Mouse (Mus musculus) brown adipose tissue, adult 24 weeks (tissue): ENCODE results near the gene Ice2. TPM values are rescaled to one million over a fixed set of nuclear protein-coding genes. Genes with fewer than 3 reads are reported as not detected.

Source experiments
- H3K27ac ChIP-seq: fragments of 200-500 bp; replicated peaks from 2 replicates; pipeline ENCODE4 v1.5.1; 2012; ENCODE audit warnings: low read depth, mild to moderate bottlenecking, low read length
- H3K4me1 ChIP-seq: fragments of 200-500 bp; 2 replicates; pipeline ENCODE4 v1.6.1; 2012; ENCODE audit warnings: low read length, mixed read lengths; ENCODE audit not compliant: control insufficient read depth, insufficient read depth, insufficient read length
- H3K4me3 ChIP-seq: fragments of 200-500 bp; 2 replicates; pipeline ENCODE4 v1.5.1; 2012; ENCODE audit warnings: low read depth, mild to moderate bottlenecking, low read length, moderate library complexity; ENCODE audit not compliant: insufficient read depth
- polyA plus RNA-seq: library from polyadenylated mRNA; stranded (reverse); fragments of >200 nt; gene quantifications from 2 replicates; pipeline ENCODE4 v1.2.4, GENCODE M21; 2012; ENCODE audit not compliant: missing spikeins, insufficient read depth, insufficient read length

The Ice2 gene
- polyA plus RNA-seq, result 4.2 and 5.0 TPM in 2 replicates

DNA sequence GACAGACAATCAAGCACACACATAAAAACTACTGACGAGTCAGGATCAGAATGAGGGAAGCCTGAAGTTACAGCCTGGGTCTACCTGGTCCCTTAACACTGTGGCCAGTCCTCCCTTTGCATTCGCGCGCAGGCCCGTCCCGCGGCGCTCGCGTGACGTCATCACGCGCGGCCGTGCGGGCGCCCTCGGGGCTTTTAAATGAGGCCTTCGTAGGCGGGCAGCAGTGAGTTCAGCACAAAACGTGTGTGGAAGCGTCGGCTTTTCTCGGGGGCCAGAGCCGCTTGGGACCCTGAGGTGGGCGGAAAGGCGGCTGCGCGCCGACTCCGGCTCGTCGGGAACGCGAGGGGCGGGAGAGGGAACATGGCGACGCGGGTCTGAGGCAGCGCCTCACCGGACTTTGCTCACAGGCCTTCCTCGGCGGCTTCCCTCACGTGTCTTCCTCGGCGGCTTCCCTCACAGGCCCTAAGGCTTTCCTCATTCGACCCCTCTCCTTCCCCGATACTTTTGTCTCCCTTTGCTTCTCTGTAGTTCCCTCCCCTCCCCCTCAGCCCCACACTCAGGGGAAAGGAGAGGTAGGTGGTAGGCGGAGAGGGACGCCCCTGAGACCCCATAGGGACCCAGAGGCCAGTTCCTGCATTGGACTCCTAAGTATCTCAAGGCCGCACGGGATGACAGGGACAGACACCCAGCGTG lies at the start of gene Ice2:
Gene Ice2, plus strand, starts transcription at position 147 of the 693 bp plus-strand sequence.
- Histone ChIP-seq H3K4me3 (peak within 1 kb of the TSS; percentile 93), H3K4me1 (no peaks in the 10 kb centered on the region), H3K27ac (peak within 1 kb of the TSS; percentile 86)

GRCm38 (mm10) chr9:69349537-69349936 lies 48.2 kb upstream of the Ice2 start:
- Histone ChIP-seq H3K4me3 (no peak overlapping the region), H3K27ac (no peak overlapping the region), H3K4me1 (no peaks in the 10 kb centered on the region)

- Histone ChIP-seq H3K4me1 (no peaks in the 10 kb centered on the region), H3K4me3 (no peak overlapping the region), H3K27ac (no peak overlapping the region)
Measured at GRCm38 (mm10) chr9:69354228-69354627, 43.5 kb upstream of the Ice2 start.

GRCm38 (mm10) chr9:69357834-69358233 lies 39.9 kb upstream of the Ice2 start:
- Histone ChIP-seq H3K27ac (no peak overlapping the region), H3K4me3 (no peak overlapping the region), H3K4me1 (no peaks in the 10 kb centered on the region)

DNA sequence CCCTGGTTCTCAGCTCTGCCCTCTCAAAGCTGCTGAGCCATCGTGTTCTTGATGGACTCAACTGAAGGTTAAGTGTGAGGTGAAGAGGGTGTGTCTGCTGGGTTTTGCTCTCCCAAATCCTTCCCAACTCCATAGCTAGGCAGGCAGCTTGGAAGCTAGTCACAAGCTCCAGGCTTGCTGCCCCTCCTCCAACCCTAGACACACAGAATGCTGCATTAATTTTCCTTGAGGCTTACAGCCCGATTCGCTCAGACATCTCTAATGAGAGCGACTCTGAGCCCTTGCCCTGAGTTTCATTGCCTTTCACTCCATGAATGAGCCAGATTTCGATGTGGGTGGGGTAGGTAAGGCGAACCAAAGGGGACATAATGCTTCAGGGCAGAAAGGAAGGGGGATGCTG lies 38.9 kb upstream of the Ice2 start:
- Histone ChIP-seq H3K27ac (no peak overlapping the region), H3K4me1 (no peaks in the 10 kb centered on the region), H3K4me3 (no peak overlapping the region)

DNA sequence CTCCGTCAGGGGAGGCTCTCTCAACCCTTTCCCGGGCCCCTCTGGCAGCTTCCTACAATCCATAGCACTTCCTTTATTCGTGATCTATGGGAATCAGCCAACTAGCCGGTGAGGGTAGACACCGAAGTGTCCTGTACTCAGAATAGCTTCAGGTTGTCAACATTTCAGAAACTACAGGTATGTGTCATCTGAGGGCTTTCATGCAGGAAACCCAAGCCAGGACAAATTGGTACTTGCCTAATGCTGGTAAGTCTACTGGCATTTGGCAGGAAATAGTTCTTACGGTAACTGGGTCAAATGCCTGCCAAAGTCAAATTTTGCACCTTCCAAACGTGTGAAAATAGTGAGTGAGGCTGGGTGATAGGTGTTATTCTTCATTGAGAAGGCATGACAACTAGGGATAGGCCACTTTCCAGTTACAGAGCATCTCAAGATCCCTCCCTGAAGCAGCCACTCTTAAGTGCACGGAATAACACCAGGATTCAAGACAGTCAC lies 35.7 kb upstream of the Ice2 start:
- no peak overlapping the region for H3K27ac ChIP-seq

GRCm38 (mm10) chr9:69362766-69363165 lies 34.9 kb upstream of the Ice2 start:
- Histone ChIP-seq H3K4me3 (no peak overlapping the region), H3K4me1 (no peaks in the 10 kb centered on the region), H3K27ac (no peak overlapping the region)

More for the DNA sequence above, 35.7 kb upstream of the Ice2 start:
- no peak overlapping the region for H3K4me3 ChIP-seq
- no peaks in the 10 kb centered on the region for H3K4me1 ChIP-seq

GRCm38 (mm10) chr9:69364117-69364516 lies 33.6 kb upstream of the Ice2 start:
- no peak overlapping the region for H3K4me3 ChIP-seq
- H3K27ac ChIP-seq, result no peak overlapping the region
- no peaks in the 10 kb centered on the region for H3K4me1 ChIP-seq

DNA sequence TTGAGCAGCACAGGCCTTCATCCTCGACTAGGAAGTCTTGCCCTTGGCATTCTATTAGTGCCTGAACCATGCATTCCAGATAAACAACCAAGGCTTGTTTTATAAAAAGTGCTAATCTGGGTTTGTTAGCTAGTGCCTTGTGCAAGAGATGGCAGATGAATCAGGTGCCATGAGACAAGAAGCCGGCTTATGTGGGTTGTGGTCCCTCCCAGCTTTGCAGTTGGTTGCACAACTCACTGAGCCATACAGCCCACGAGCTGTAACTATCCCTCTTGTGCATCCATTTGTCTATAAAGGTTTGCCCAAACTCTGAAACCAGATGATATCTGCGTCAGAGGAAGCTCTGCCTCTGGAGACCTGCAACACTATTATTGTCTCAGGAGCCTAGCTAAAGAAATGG lies 30.7 kb upstream of the Ice2 start:
- H3K27ac ChIP-seq, result no peak overlapping the region

DNA sequence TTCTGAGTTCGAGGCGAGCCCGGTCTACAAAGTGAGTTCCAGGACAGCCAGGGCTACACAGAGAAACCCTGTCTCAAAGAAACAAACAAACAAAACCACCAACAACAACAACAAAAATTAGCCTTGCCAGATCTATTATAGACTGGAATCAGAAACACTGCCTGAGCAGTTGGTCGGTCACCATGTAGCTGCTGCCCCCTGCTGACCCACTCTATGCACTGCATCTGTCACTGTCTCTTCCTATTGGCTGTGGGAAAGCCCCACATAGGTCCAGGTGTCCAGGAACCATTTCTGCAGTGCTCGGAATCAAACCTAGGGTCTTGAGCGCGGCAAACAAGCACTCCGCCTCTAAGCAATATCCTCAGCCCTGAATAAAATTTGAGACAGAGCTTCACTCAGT lies 29.6 kb upstream of the Ice2 start:
- H3K4me3 ChIP-seq, result no peak overlapping the region
- peaks cover 7% of the 10 kb centered on the region; the same call in 1 of the 2 replicates for H3K4me1 ChIP-seq
- H3K27ac ChIP-seq, result no peak overlapping the region

More for the DNA sequence above, 30.7 kb upstream of the Ice2 start:
- H3K4me3 ChIP-seq, result no peak overlapping the region
- peaks cover 7% of the 10 kb centered on the region; the same call in 1 of the 2 replicates for H3K4me1 ChIP-seq

DNA sequence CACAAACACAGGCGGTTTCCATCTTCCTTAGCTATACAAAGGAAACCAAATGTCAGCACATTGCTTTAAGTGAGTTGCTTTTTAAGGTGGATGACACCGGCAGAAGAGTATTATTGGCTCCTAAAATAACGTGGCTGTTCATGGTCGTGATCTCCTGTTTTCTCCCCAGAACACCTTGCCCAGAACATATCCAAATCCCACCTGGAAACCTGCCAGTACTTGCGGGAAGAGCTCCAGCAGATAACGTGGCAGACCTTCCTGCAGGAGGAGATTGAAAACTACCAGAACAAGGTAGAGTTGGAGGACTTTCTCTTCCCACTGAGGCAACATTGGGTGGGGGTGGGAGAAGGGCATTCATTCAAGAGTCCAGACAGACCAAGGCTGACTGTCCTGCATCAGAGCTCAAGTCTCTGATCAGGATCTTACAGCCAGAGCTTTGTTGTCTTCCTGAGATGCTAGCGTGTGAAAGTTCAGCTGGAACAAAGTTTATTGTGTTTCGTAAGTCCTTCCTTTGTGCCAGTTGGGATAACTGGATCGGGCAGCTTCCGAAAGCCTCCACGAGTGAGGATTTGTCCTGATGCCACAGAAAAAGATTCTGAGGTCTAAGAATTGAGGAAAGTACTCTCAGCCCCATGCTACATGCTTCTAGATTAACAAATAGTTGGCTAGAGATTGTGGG lies 26.5 kb upstream of the Ice2 start:
- Histone ChIP-seq H3K4me3 (no peak overlapping the region), H3K27ac (0 out of 2 replicates have a peak overlapping the region, but pooled peaks have one; percentile 14), H3K4me1 (peaks cover 7% of the 10 kb centered on the region; the same call in 1 of the 2 replicates)

DNA sequence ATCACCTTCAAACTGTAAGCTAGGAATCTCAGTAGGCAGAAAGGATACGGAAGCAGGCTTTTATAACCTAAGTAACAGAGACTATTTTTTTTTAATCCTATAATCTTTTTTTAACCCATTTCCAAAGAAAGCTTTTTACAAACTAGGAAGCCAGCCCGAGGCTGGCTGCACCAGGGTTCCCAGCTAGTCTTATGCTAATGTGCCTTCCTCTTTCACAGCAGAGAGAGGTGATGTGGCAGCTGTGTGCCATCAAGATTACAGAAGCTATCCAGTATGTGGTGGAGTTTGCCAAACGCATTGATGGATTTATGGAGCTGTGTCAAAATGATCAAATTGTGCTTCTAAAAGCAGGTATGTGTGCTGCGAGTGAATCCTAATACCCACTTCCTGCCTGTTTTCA lies 24.8 kb upstream of the Ice2 start:
- no peak overlapping the region for H3K4me3 ChIP-seq
- no peak overlapping the region for H3K27ac ChIP-seq
- H3K4me1 ChIP-seq, result peaks cover 7% of the 10 kb centered on the region; the same call in 1 of the 2 replicates

- Histone ChIP-seq H3K4me1 (no peaks in the 10 kb centered on the region), H3K27ac (no peak overlapping the region), H3K4me3 (no peak overlapping the region)
Measured at GRCm38 (mm10) chr9:69376982-69377653, 20.6 kb upstream of the Ice2 start.

- H3K4me1 ChIP-seq, result no peaks in the 10 kb centered on the region
- no peak overlapping the region for H3K27ac ChIP-seq
- H3K4me3 ChIP-seq, result no peak overlapping the region
Measured at GRCm38 (mm10) chr9:69377654-69378045, 20.1 kb upstream of the Ice2 start.

DNA sequence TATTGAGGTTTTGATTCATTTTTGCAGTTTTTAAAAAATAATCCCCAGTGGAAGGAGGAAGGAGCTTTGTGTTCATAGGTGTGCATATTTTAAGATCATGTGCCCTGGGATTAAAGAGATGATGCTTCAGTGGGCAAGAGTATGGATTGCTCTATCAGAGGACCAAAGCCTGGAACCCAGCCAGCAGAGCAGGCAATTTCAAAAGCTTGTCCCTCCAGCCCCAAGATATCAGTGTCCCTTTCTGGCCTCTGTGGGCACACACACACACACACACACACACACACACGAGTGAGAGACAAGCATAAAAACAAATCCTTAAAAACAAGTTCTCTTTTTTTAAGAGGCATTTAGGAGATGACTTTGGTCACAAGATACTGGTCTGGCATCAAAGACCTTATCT lies 17.2 kb upstream of the Ice2 start:
- Histone ChIP-seq H3K27ac (no peak overlapping the region), H3K4me3 (no peak overlapping the region), H3K4me1 (no peaks in the 10 kb centered on the region)
